10 mouse cellular contexts compared by ENCODE assay signal in the genomic region with DNA sequence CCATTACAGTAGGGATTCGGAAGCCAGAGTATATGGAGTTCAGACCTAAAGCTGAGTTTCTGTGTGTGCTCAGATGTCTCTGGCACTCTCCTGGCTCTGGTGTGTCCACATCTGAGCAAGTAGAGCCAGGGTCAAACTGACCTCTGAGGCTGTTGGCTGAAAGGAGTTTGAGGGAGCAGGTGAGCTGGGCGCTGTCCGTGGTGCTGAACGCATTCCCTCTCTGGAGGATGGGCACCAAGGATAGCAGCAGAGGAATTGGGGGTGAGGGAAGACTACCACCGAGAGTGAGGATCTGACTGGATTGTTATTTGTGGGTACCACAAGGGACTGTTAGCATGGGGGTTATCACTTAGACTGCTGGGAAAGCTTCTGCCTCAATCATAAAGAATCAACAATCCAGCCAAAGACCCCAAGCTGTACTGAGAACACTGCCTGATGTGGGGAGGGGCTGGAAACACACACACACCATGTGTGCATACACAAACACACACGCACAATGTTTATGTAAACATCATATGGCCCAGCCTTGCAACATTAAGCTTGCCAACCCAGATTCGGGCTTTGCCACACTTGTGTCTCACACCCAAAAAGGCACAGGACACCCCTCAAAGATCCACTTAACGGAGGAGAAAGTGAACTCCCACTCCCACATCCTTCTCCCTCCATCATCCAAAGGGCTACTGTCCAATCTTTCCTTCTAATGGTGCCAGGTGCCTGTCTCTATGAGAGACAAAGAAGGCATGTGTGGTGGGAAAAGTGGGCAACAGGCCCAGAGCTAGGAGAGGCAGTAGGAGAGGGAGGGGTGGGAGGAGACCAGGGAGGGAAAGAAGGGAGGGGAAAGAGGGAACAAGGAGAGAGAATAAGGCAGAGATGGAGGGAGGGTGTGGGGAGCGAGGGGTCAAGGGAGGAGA. TPM values are rescaled to one million over a fixed set of nuclear protein-coding genes. Genes with fewer than 3 reads are reported as not detected.
A peak's percentile ranks its signal among the peaks of the same experiment; 100 is the strongest.
DNase-seq lines count a peak whose midpoint lies in the region; ATAC-seq lines count a peak whose summit lies in the region.
"Had no signal": no experiment of that assay in that cellular context is flagged by ENCODE, and none has a peak within 500 bp of the region (broad histone marks: within the 10 kb centered on the region; RNA-seq: fewer than 3 reads in every experiment).

No protein-coding gene starts in this region.

- no peak overlapping the region for H3K9ac ChIP-seq in intestine, embryonic 16.5 days (ENCODE audit: low read depth, low read length)
- H3K9ac ChIP-seq: embryonic facial prominence, embryonic 12.5 days; limb, embryonic 13.5 days had no signal

- H3K4me2 ChIP-seq in intestine, embryonic 16.5 days (ENCODE audit: low read depth, low read length) = no peak overlapping the region
- H3K4me2 ChIP-seq: embryonic facial prominence, embryonic 12.5 days; limb, embryonic 13.5 days had no signal

- DNase-seq in left cerebral cortex, adult 18-20 months (ENCODE audit: low spot score in 2 of 2) = peak; percentile 52 to 65
- no peak for DNase-seq in left cerebral cortex, adult 8-10 months (ENCODE audit: low spot score in 2 of 2)
- DNase-seq in WW6 (ENCODE audit: low read depth, low spot score) = peak; percentile 26
- DNase-seq in embryonic facial prominence, embryonic 10.5 days (ENCODE audit: low spot score) = peak; percentile 83
- peak; percentile 33 for DNase-seq in hindlimb bud, embryonic 11.5 days (ENCODE audit: extremely low spot score, low read depth, low spot score)
- DNase-seq in lung, postnatal 4 days = peak; percentile 37 to 58
- peak; percentile 33 for DNase-seq in thymus, postnatal 25 days

- no peaks in the 10 kb centered on the region for H3K27me3 ChIP-seq in embryonic facial prominence, embryonic 10.5 days (replicated peaks; ENCODE audit: low read depth, poor library complexity, severe bottlenecking)
- no peaks in the 10 kb centered on the region for H3K27me3 ChIP-seq in intestine, embryonic 16.5 days (replicated peaks; ENCODE audit: control insufficient read depth, insufficient read depth, low read length)
- H3K27me3 ChIP-seq: embryonic facial prominence, embryonic 12.5 days had no signal

- H3K27ac ChIP-seq in embryonic facial prominence, embryonic 10.5 days (replicated peaks) = no peak overlapping the region
- no peak overlapping the region for H3K27ac ChIP-seq in intestine, embryonic 16.5 days (ENCODE audit: low read length)
- H3K27ac ChIP-seq: embryonic facial prominence, embryonic 12.5 days; limb, embryonic 13.5 days had no signal

- no peaks in the 10 kb centered on the region for H3K36me3 ChIP-seq in embryonic facial prominence, embryonic 10.5 days (replicated peaks)
- no peaks in the 10 kb centered on the region for H3K36me3 ChIP-seq in intestine, embryonic 16.5 days (ENCODE audit: control insufficient read depth, insufficient read depth, low read length)
- H3K36me3 ChIP-seq: embryonic facial prominence, embryonic 12.5 days; limb, embryonic 13.5 days had no signal

- H3K4me3 ChIP-seq in embryonic facial prominence, embryonic 10.5 days = no peak overlapping the region
- H3K4me3 ChIP-seq in intestine, embryonic 16.5 days (ENCODE audit: low read length) = no peak overlapping the region
- H3K4me3 ChIP-seq: embryonic facial prominence, embryonic 12.5 days; limb, embryonic 13.5 days had no signal

- no peaks in the 10 kb centered on the region for H3K9me3 ChIP-seq in embryonic facial prominence, embryonic 10.5 days
- no peaks in the 10 kb centered on the region for H3K9me3 ChIP-seq in intestine, embryonic 16.5 days (ENCODE audit: control insufficient read depth, low read length)
- H3K9me3 ChIP-seq: embryonic facial prominence, embryonic 12.5 days; limb, embryonic 13.5 days had no signal

- 45% methylated on average over 9 of the region's 9 CpGs for WGBS in embryonic facial prominence, embryonic 10.5 days
- 44% methylated on average over 9 of the region's 9 CpGs for WGBS in intestine, embryonic 16.5 days

- no peak for ATAC-seq in intestine, embryonic 16.5 days

- no peaks in the 10 kb centered on the region for H3K4me1 ChIP-seq in embryonic facial prominence, embryonic 10.5 days
- no peaks in the 10 kb centered on the region for H3K4me1 ChIP-seq in intestine, embryonic 16.5 days (ENCODE audit: control insufficient read depth, insufficient read depth, low read length)
- H3K4me1 ChIP-seq: embryonic facial prominence, embryonic 12.5 days; limb, embryonic 13.5 days had no signal

RNA-seq across cellular contexts. Expression of a gene that starts 57.8 kb away (rescaled TPM):
- total RNA-seq in left cerebral cortex, adult 18-20 months (2021) = 100 to 1,000 TPM; 440 to 456 TPM
- 100 to 1,000 TPM; 330 to 366 (median 356) TPM for total RNA-seq in left cerebral cortex, adult 8-10 months (2022)
- polyA plus RNA-seq in embryonic facial prominence, embryonic 10.5 days (2016; fragmentation: Nextera tagmentation; extraction: Ambion mirVana) = 2.1 and 2.4 TPM in 2 replicates
- 1.0 and 1.7 TPM in 2 replicates for polyA plus RNA-seq in intestine, embryonic 16.5 days (2015; fragmentation: Nextera tagmentation; extraction: Ambion mirVana)

Comparison
In these comparisons a context has a peak if more than half of its experiments do, and no peak if none do; other contexts are left out.
1. DNase-seq: peak in left cerebral cortex, adult 18-20 months (2 of 2), WW6 (single experiment), embryonic facial prominence, embryonic 10.5 days (single experiment), hindlimb bud, embryonic 11.5 days (single experiment), lung, postnatal 4 days (2 of 2) and thymus, postnatal 25 days (single experiment); none in left cerebral cortex, adult 8-10 months (0 of 2).